Mouse (Mus musculus) small intestine, adult 10 weeks (tissue): Measurements from ENCODE around the gene Abcc12. TPM values are rescaled to one million over a fixed set of nuclear protein-coding genes. Genes with fewer than 3 reads are reported as not detected.

Source experiments
- polyA plus RNA-seq: library from polyadenylated mRNA; stranded (reverse); fragments of 350-450 nt; fragmentation: Illumina TruSeq; extraction: RNeasy Lipid Tissue Mini Kit (QIAGEN cat#74804); gene quantifications from one replicate; pipeline ENCODE4 v1.2.3, GENCODE M21; 2014; ENCODE audit warnings: low replicate concordance

Abcc12 gene
- polyA plus RNA-seq: not detected

GRCm38 (mm10) chr8:86580458-86580857, at the start of gene Abcc12:
Abcc12 (minus strand) TSS chr8:86580686.

GRCm38 (mm10) chr8:86623911-86624731, 43.6 kb upstream of the Abcc12 start, which contains the start of gene Lonp2:
Lonp2 (plus strand) TSS chr8:86624043.

Other genes starting within 250 kb of the Abcc12 start
- 84.3 TPM for gene Lonp2, start 43.4 kb upstream of the Abcc12 start, polyA plus RNA-seq
- gene Gm10638, start 165.0 kb upstream of the Abcc12 start, polyA plus RNA-seq: not detected
- gene Siah1a, start 165.2 kb upstream of the Abcc12 start, polyA plus RNA-seq: 48.7 TPM